Mouse (Mus musculus): ENCODE results near the gene Prss40.

- no peak for TF ChIP-seq CTCF (IDR thresholded peaks at IDR 0.05; ENCODE audit: insufficient read depth, low read depth, low read length)
- no peak for TF ChIP-seq POLR2A (IDR thresholded peaks at IDR 0.05; ENCODE audit: insufficient read depth, low read depth, low read length)
These were observed 12.5 kb upstream of the Prss40 start for GRCm38 (mm10) chr1:34573221-34573620.

Measured in olfactory bulb, adult 2 months (tissue).